Comparison of ENCODE assay signal across 8 mouse cellular contexts in genomic region chr12:112675245-112676035, GRCm38 (mm10). TPM values are rescaled to one million over a fixed set of nuclear protein-coding genes. Genes with fewer than 3 reads are reported as not detected.
DNase-seq lines count a peak whose midpoint lies in the region; ATAC-seq and TF ChIP-seq lines count a peak whose summit lies in the region.

No protein-coding gene starts in this region.

- H3K4me3 ChIP-seq in embryonic facial prominence, embryonic 11.5 days (ENCODE audit: low read depth, low read length) = peak overlapping the region; percentile 94
- peak overlapping the region; percentile 65 for H3K4me3 ChIP-seq in heart, adult 2 months
- no peak overlapping the region for H3K4me3 ChIP-seq in kidney, adult 2 months (ENCODE audit: insufficient read depth, low read depth, low read length)

- peaks cover 29% of the 10 kb centered on the region for H3K27me3 ChIP-seq in embryonic facial prominence, embryonic 11.5 days (ENCODE audit: control insufficient read depth, insufficient read depth, low read length)
- H3K27me3 ChIP-seq in heart, adult 2 months (ENCODE audit: control insufficient read depth, insufficient read depth, low read length) = no peaks in the 10 kb centered on the region
- no peaks in the 10 kb centered on the region for H3K27me3 ChIP-seq in kidney, adult 2 months (replicated peaks; ENCODE audit: control insufficient read depth, insufficient read depth, low read length)
- H3K27me3 ChIP-seq in splenic B cell, adult 2 months (ENCODE audit: control insufficient read depth, insufficient read depth, low read length, poor library complexity, severe bottlenecking) = no peaks in the 10 kb centered on the region

- peak; percentile 69; the same call in 1 of the 2 replicates for TF ChIP-seq EP300 in heart, adult 2 months (IDR thresholded peaks at IDR 0.05; ENCODE audit: insufficient read depth, low read depth, low read length)

- peak overlapping the region; percentile 89 for H3K4me2 ChIP-seq in embryonic facial prominence, embryonic 11.5 days (ENCODE audit: low read depth, low read length)

- intact Hi-C loops in heart, adult 2 months (cut with DNase I) = loop anchor here (2.0 kb wide), 2 partner anchors 17 to 31 kb away; no protein-coding TSS in a partner anchor

- WGBS in embryonic facial prominence, embryonic 11.5 days = 14% methylated on average over 18 of the region's 18 CpGs
- 20% methylated on average over 18 of the region's 18 CpGs for WGBS in heart, adult 2 months
- WGBS in kidney, adult 2 months = 16% methylated on average over 18 of the region's 18 CpGs

- H3K4me1 ChIP-seq in embryonic facial prominence, embryonic 11.5 days (ENCODE audit: control insufficient read depth, insufficient read depth, low read length) = peaks cover 16% of the 10 kb centered on the region
- H3K4me1 ChIP-seq in heart, adult 2 months (ENCODE audit: control insufficient read depth, insufficient read depth, low read length) = peaks cover 24% of the 10 kb centered on the region
- peaks cover 5% of the 10 kb centered on the region; the same call in 1 of the 2 replicates for H3K4me1 ChIP-seq in kidney, adult 2 months (ENCODE audit: control insufficient read depth, insufficient read depth, low read length)

- DNase-seq in 416B (ENCODE audit: low read depth) (peak; percentile 94), liver (peak; percentile 86)
- DNase-seq in adrenal gland, postnatal 14 days = peak; percentile 94
- peak; percentile 94 for DNase-seq in embryonic facial prominence, embryonic 11.5 days (ENCODE audit: low spot score)
- DNase-seq in heart, adult 2 months = peak; percentile 86
- peak; percentile 90 for DNase-seq in kidney, adult 2 months
- peak; percentile 58 to 81 for DNase-seq in monocyte, adult 2 months (ENCODE audit: low read depth in 1 of 2, low spot score in 2 of 2)
- DNase-seq in splenic B cell, adult 2 months (ENCODE audit: low read depth, low spot score) = peak; percentile 90

- H3K27ac ChIP-seq in embryonic facial prominence, embryonic 11.5 days (replicated peaks; ENCODE audit: low read depth, low read length) = 0 out of 2 replicates have a peak overlapping the region, but pooled peaks have one; percentile 88
- peak overlapping the region; percentile 93 for H3K27ac ChIP-seq in heart, adult 2 months
- H3K27ac ChIP-seq in kidney, adult 2 months (ENCODE audit: insufficient read depth, low read depth, low read length) = no peak overlapping the region

- H3K36me3 ChIP-seq in embryonic facial prominence, embryonic 11.5 days (replicated peaks; ENCODE audit: control insufficient read depth, insufficient read depth, low read depth, low read length) = peaks cover 3% of the 10 kb centered on the region; the same call in 1 of the 2 replicates
- H3K36me3 ChIP-seq in heart, adult 2 months (ENCODE audit: control insufficient read depth, insufficient read depth, low read length) = peaks cover 8% of the 10 kb centered on the region; the same call in 1 of the 2 replicates
- H3K36me3 ChIP-seq in kidney, adult 2 months (ENCODE audit: control insufficient read depth, insufficient read depth, low read length) = no peaks in the 10 kb centered on the region
- no peaks in the 10 kb centered on the region; the same call in 1 of the 2 replicates for H3K36me3 ChIP-seq in splenic B cell, adult 2 months (ENCODE audit: control insufficient read depth, insufficient read depth, low read length, poor library complexity, severe bottlenecking)

- ATAC-seq in embryonic facial prominence, embryonic 11.5 days (replicated peaks; ENCODE audit: insufficient number of reproducible peaks, low FRiP score, low TSS enrichment, low read depth) = peak; percentile 7; the same call in 1 of the 2 replicates

- peak overlapping the region; percentile 53 for H3K9ac ChIP-seq in embryonic facial prominence, embryonic 11.5 days (replicated peaks; ENCODE audit: low read length)
- H3K9ac ChIP-seq in heart, adult 2 months (ENCODE audit: low read depth, low read length) = 0 out of 2 replicates have a peak overlapping the region, but pooled peaks have one; percentile 11

- peaks cover 8% of the 10 kb centered on the region for H3K79me2 ChIP-seq in heart, adult 2 months (replicated peaks; ENCODE audit: control insufficient read depth, insufficient read depth, low read length)

- TF ChIP-seq POLR2A in heart, adult 2 months (IDR thresholded peaks at IDR 0.05; ENCODE audit: insufficient read depth, low read depth, low read length) = 0 out of 2 replicates have a peak, but pooled peaks have one; percentile 31
- TF ChIP-seq POLR2A in kidney, adult 2 months (IDR thresholded peaks at IDR 0.05; ENCODE audit: low read depth, low read length) = no peak

- no peaks in the 10 kb centered on the region for H3K9me3 ChIP-seq in embryonic facial prominence, embryonic 11.5 days (replicated peaks; ENCODE audit: control insufficient read depth, low read length)

- TF ChIP-seq CTCF in heart, adult 2 months (IDR thresholded peaks at IDR 0.05) = peak; percentile 72
- peak; percentile 82 for TF ChIP-seq CTCF in kidney, adult 2 months (conservative IDR thresholded peaks at IDR 0.05; ENCODE audit: insufficient read depth, insufficient read length, low read depth, low read length)

RNA-seq across cellular contexts. Expression of gene Akt1, which starts 0.8 kb away (rescaled TPM):
- total RNA-seq in adrenal gland, postnatal 14 days (2021) = 245 and 247 TPM in 2 replicates
- 68.3 and 99.2 TPM in 2 replicates for polyA plus RNA-seq in embryonic facial prominence, embryonic 11.5 days (2014; fragmentation: Nextera tagmentation; extraction: Ambion mirVana)
- 100 to 1,000 TPM; 189 to 207 TPM for total RNA-seq in heart, adult 2 months (2021)
- 148 and 149 TPM in 2 replicates for polyA plus RNA-seq in heart, adult 2 months (2012; rRNA removed)
- 85.3 and 90.6 TPM in 2 replicates for polyA plus RNA-seq in kidney, adult 2 months (2012; rRNA removed)

RNA-seq across cellular contexts. Expression of gene Zbtb42, which starts 3.2 kb away (rescaled TPM):
- 2.8 and 4.6 TPM in 2 replicates for total RNA-seq in adrenal gland, postnatal 14 days (2021)
- 2.3 and 2.6 TPM in 2 replicates for polyA plus RNA-seq in embryonic facial prominence, embryonic 11.5 days (2014; fragmentation: Nextera tagmentation; extraction: Ambion mirVana)
- 1 to 10 TPM; 4.4 to 5.9 TPM for total RNA-seq in heart, adult 2 months (2021)
- polyA plus RNA-seq in heart, adult 2 months (2012; rRNA removed) = 9.5 and 13.6 TPM in 2 replicates
- 10.7 and 12.1 TPM in 2 replicates for polyA plus RNA-seq in kidney, adult 2 months (2012; rRNA removed)

RNA-seq across cellular contexts. Expression of gene Siva1, which starts 31.0 kb away (rescaled TPM):
- 48.4 and 54.1 TPM in 2 replicates for total RNA-seq in adrenal gland, postnatal 14 days (2021)
- 222 and 241 TPM in 2 replicates for polyA plus RNA-seq in embryonic facial prominence, embryonic 11.5 days (2014; fragmentation: Nextera tagmentation; extraction: Ambion mirVana)
- total RNA-seq in heart, adult 2 months (2021) = 10 to 100 TPM; 32.0 to 38.7 TPM
- 38.4 and 39.4 TPM in 2 replicates for polyA plus RNA-seq in heart, adult 2 months (2012; rRNA removed)
- 27.7 and 27.8 TPM in 2 replicates for polyA plus RNA-seq in kidney, adult 2 months (2012; rRNA removed)

RNA-seq across cellular contexts. Expression of gene Cep170b, which starts 44.8 kb away (rescaled TPM):
- total RNA-seq in adrenal gland, postnatal 14 days (2021) = 29.1 and 33.0 TPM in 2 replicates
- 5.3 and 8.0 TPM in 2 replicates for polyA plus RNA-seq in embryonic facial prominence, embryonic 11.5 days (2014; fragmentation: Nextera tagmentation; extraction: Ambion mirVana)
- 10 to 100 TPM; 10.8 to 11.5 TPM for total RNA-seq in heart, adult 2 months (2021)
- 9.6 and 10.7 TPM in 2 replicates for polyA plus RNA-seq in heart, adult 2 months (2012; rRNA removed)
- 63.4 and 75.3 TPM in 2 replicates for polyA plus RNA-seq in kidney, adult 2 months (2012; rRNA removed)

RNA-seq across cellular contexts. Expression of gene Adssl1, which starts 55.6 kb away (rescaled TPM):
- total RNA-seq in adrenal gland, postnatal 14 days (2021) = 34.1 and 37.6 TPM in 2 replicates
- 4.0 and 4.2 TPM in 2 replicates for polyA plus RNA-seq in embryonic facial prominence, embryonic 11.5 days (2014; fragmentation: Nextera tagmentation; extraction: Ambion mirVana)
- 100 to 1,000 TPM; 150 to 173 TPM for total RNA-seq in heart, adult 2 months (2021)
- 85.2 and 98.2 TPM in 2 replicates for polyA plus RNA-seq in heart, adult 2 months (2012; rRNA removed)
- 8.1 and 10.4 TPM in 2 replicates for polyA plus RNA-seq in kidney, adult 2 months (2012; rRNA removed)
